Mouse (Mus musculus) liver, embryonic 18 days (tissue): ENCODE data around the gene Serpinb6a. TPM values are rescaled to one million over a fixed set of nuclear protein-coding genes. Genes with fewer than 3 reads are reported as not detected.

Experiments
- polyA plus RNA-seq: library from polyadenylated mRNA; depleted of rRNA; stranded (reverse); fragments of >200 nt; gene quantifications from 2 replicates; pipeline ENCODE4 v1.2.3, GENCODE M21; 2012; rRNA removed

The Serpinb6a gene
- 18.9 and 21.6 TPM in 2 replicates for polyA plus RNA-seq

DNA sequence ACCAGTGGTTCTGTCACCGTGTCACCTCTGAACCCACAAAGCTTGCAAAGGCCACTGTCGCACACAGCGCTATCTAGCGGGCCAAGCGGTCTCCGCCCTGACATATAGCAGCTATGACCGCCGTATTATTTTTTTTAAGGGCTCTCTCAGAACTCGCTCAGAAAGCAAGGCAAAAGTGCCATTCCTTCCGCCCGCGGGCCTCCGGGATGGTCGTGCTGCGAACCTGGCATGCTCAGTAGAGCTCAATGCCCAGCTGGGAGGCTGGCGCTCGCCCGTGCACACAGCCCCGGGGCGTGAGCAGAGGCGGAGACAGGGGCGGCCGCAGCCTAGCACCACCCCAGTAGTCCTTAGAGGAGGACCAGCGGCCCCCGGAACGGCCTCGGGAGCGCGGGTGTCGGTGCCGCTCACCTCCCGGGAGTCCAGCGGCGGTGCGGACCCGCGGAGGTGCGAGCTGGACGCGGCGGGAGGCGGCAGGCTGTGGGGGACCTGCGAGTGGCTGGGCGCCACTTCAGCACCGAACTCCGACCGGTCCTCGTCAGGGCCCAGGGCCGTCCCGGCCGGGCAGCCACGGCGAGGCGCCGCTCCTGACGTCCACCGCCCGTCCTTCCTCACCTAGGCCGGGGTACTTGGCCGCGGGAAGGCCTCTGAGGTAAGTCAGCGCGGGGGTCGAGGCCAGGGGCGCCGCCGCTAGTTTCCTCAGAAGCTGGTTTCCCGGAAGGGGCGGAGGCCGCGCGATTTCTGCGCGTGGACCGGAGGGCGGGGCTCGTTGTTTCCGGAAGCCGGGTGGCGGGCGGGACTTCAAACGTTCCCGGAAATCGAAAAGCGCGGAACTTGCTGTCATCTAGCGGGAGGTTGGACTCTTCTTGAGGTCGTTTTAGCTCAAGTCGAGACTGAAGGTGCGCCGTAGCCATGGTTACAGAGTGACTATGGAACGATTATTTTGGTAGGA, at the start of gene Serpinb6a, which contains the start of gene Ripk1:
Gene Serpinb6a, minus strand, starts transcription at position 737 of the 949 bp plus-strand sequence.
Gene Ripk1, plus strand, starts transcription at position 306 of the 949 bp plus-strand sequence.

DNA sequence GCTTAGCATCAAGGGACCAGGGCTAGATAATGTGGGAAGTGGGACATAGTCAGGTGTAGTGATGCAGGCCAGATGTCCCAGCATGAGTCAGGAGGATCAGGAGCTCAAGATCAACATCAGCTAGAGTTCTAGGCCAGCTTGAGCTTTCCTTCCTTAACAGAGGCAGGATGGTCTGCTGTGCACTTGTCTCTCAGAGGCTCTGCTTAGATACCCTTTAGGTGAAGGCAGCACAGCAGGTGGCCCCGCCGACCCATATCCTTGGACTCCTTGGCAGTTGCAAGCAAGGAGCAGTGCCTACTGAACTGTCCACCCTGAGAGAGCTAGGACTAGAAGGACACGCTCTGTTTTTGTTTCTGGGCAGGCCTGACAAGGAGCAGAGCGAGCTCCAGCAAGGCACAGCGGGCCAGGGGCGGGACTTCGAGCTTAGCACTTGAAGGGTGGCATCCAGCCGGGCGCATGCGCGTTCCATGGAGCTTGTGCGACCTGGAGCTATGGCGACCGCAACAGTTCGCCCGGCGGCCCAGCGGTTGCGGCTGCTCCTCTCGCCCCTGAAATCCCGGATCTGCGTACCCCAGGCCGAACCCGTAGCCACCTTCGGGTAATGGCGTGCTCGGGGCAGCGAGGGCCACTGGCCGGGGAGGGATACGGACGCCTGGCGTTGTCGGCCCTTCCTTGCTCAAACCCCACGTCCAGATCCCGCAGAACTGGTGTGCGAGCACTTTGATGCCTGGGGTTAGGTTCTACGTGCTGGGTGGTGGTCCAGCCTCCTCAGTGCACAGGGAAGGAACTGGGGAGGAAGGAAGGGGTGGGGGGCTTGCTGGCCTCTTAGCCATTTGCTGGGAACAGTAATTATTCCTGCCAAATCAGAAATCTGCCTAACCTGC, 34.8 kb upstream of the Serpinb6a start, which contains the start of gene Bphl:
Gene Bphl, plus strand, starts transcription at position 426 of the 884 bp plus-strand sequence.

DNA sequence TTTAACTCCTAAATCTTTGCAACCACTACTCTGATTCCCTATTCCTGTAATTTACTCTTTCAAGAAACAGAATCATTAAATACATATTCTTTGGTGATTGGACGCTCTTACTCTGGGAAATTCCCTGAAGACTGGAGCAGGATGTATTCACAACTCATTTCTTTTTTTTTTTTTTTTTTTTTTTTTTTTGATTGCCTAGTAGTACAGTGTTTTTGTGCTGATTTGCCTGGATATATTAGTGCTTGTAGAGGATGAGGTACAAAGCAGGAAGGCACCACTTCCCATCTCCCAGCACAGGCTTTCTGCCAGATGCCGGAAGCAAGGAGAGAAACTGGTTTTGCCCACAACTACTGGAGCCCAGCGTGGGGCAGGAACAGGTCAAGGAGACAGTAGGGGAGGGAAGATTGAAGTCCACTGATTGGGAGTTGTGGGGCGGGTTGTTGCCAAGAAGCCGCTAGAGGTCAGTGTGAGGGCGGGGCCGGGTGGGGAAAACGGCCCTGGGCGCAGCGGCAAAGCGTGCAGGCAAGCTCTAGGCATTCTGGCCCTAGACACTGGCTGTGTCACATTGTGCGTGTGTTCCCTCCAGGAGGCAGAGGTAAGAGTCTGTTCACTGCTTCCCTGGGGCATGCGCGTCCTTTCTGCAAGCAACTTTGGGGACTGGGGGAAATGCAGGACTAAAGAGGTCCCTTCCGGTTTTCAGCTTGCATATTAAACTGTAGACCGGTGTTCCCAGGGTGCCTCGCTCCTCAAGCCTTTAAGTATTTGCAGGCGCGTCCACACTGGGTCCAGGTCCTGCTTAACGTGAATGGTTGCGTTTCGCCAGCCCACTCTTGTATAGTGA, 38.2 kb downstream of the Serpinb6a start, which contains the start of gene Nqo2:
Gene Nqo2, plus strand, starts transcription at position 482 of the 841 bp plus-strand sequence.

DNA sequence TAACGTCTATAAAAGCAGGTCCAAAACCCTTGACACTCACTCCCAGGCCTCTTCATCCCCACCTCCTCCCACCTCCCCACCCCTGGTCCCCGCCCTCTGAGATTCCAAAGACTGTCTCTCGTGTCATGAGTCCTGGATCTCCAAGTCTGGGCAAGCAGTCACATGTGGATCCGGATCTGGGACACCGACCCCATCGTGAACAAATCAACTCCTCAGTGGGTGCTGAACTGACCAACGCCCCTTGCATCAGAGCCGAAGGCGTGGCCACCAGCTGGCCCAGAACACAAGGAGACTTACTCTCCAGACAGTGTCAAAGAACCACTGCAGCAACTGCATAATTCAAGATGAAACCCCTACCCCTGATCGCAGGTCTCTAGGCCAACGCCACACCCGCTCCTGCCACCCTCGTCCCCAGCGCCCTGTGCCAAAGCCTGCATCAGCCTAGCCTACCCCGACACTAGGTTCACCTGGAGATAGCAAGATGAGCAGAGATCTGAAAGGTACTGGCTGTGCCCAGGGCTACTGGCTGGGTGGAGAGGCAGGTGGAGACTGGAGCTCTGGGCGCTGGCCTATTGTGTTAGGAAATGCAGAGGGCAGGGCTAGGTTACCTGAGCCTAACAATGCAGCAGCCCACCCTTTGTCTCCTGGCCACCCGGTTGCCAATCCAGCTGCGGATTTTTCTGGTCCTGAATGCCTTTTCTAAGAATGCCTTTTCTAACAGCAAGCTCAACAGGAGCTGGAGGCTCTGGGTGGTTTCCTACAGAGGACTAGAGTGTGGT, 97.2 kb downstream of the Serpinb6a start, which contains the start of gene Serpinb6c:
Gene Serpinb6c, minus strand, starts transcription at position 533 of the 779 bp plus-strand sequence.

Other genes with a start within 250 kb of the Serpinb6a start
- gene Serpinb6e, start 159.4 kb downstream of the Serpinb6a start, polyA plus RNA-seq: not detected in 2 replicates
- gene Serpinb6c, start 97.1 kb downstream of the Serpinb6a start, polyA plus RNA-seq: not detected in 2 replicates
- 12.8 and 16.6 TPM in 2 replicates for gene Nqo2, start 38.1 kb downstream of the Serpinb6a start, polyA plus RNA-seq
- gene Ripk1, start 431 bp downstream of the Serpinb6a start, polyA plus RNA-seq: 6.2 and 6.8 TPM in 2 replicates
- gene Bphl, start 34.8 kb upstream of the Serpinb6a start, polyA plus RNA-seq: 74.2 and 85.9 TPM in 2 replicates
- 266 and 379 TPM in 2 replicates for gene Tubb2a, start 75.2 kb upstream of the Serpinb6a start, polyA plus RNA-seq
- 2.9 and 3.5 TPM in 2 replicates for gene Tubb2b, start 127.7 kb upstream of the Serpinb6a start, polyA plus RNA-seq
- 43.7 and 48.8 TPM in 2 replicates for gene Psmg4, start 160.2 kb upstream of the Serpinb6a start, polyA plus RNA-seq